ENCODE assay signal across 15 mouse cellular contexts in the genomic region with DNA sequence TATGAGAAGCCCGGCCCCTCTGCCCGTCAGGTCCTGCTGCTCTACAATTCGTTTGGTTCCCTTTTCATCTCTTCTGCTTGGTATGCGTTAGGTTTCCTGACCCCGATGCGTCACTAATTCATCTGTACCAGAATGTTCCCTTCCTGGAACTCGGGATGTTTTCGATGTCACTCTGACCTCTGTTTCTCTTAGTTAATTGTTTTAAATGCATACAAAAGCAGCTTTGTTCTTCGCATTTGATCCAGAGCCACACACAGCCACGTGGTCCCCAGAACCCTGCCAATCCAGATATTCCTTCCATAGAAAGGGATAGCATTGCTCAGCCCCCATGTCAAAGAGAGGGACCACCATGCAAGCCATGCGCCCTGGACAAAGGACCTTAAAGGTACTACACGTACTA. TPM values are rescaled to one million over a fixed set of nuclear protein-coding genes. Genes with fewer than 3 reads are reported as not detected.
DNase-seq lines count a peak whose midpoint lies in the region; ATAC-seq and TF ChIP-seq lines count a peak whose summit lies in the region.
"Had no signal": no experiment of that assay in that cellular context is flagged by ENCODE, and none has a peak within 500 bp of the region (broad histone marks: within the 10 kb centered on the region; RNA-seq: fewer than 3 reads in every experiment).

No protein-coding gene starts in this region.

- H3K4me1 ChIP-seq in forebrain, embryonic 14.5 days (ENCODE audit: control insufficient read depth, insufficient read depth, low read length), result no peaks in the 10 kb centered on the region
- H3K4me1 ChIP-seq in forebrain, embryonic 15.5 days, result no peaks in the 10 kb centered on the region
- H3K4me1 ChIP-seq in testis, adult 2 months (ENCODE audit: control insufficient read depth, insufficient read depth, low read length), result no peaks in the 10 kb centered on the region; the same call in 1 of the 2 replicates
- no peaks in the 10 kb centered on the region for H3K4me1 ChIP-seq in kidney, embryonic 14.5 days (ENCODE audit: control insufficient read depth, insufficient read depth, low read length)
- H3K4me1 ChIP-seq: limb, embryonic 12.5 days; lung, embryonic 15.5 days; neural tube, embryonic 12.5 days had no signal

- no peak overlapping the region for H3K9ac ChIP-seq in forebrain, embryonic 14.5 days (ENCODE audit: low read length)
- no peak overlapping the region for H3K9ac ChIP-seq in forebrain, embryonic 15.5 days (replicated peaks)
- no peak overlapping the region for H3K9ac ChIP-seq in kidney, embryonic 14.5 days (ENCODE audit: low read depth, low read length)
- H3K9ac ChIP-seq: limb, embryonic 12.5 days; lung, embryonic 15.5 days; neural tube, embryonic 12.5 days had no signal

- DNase-seq in forebrain, embryonic 14.5 days (ENCODE audit: low spot score), result peak; percentile 13
- no peak for DNase-seq in testis, postnatal 10 days (ENCODE audit: low spot score)
- DNase-seq in layer of hippocampus, postnatal 14 days (ENCODE audit: low spot score in 2 of 2), result peak; percentile 11 to 74
- DNase-seq in telencephalon, adult 2 months (ENCODE audit: low read depth, low spot score), result peak; percentile 51
- DNase-seq in kidney, postnatal 36 days, result no peak
- DNase-seq: adrenal gland, postnatal 10 days; heart, adult 18-20 months; kidney, adult 18-20 months had no signal

- H3K27ac ChIP-seq in forebrain, embryonic 14.5 days (ENCODE audit: low read depth, low read length), result no peak overlapping the region
- H3K27ac ChIP-seq in forebrain, embryonic 15.5 days (replicated peaks), result no peak overlapping the region
- 0 out of 2 replicates have a peak overlapping the region, but pooled peaks have one; percentile 24 for H3K27ac ChIP-seq in testis, adult 2 months (ENCODE audit: control insufficient read depth, insufficient read depth, low read depth, low read length)
- H3K27ac ChIP-seq in kidney, embryonic 14.5 days (ENCODE audit: low read depth, low read length), result no peak overlapping the region
- H3K27ac ChIP-seq: limb, embryonic 12.5 days; lung, embryonic 15.5 days; neural tube, embryonic 12.5 days had no signal

- no peak for TF ChIP-seq CTCF in testis, adult 2 months (IDR thresholded peaks at IDR 0.05; ENCODE audit: control insufficient read depth, insufficient read depth, insufficient replicate concordance, low read depth, low read length)

- no peaks in the 10 kb centered on the region for H3K9me3 ChIP-seq in forebrain, embryonic 14.5 days (replicated peaks; ENCODE audit: control insufficient read depth, low read length)
- H3K9me3 ChIP-seq in forebrain, embryonic 15.5 days, result no peaks in the 10 kb centered on the region
- H3K9me3 ChIP-seq in kidney, embryonic 14.5 days (ENCODE audit: control insufficient read depth, low read length), result no peaks in the 10 kb centered on the region
- H3K9me3 ChIP-seq: limb, embryonic 12.5 days; lung, embryonic 15.5 days; neural tube, embryonic 12.5 days had no signal

- peak; percentile 42; the same call in 1 of the 2 replicates for ATAC-seq in forebrain, embryonic 14.5 days
- no peak for ATAC-seq in forebrain, embryonic 15.5 days (replicated peaks)
- ATAC-seq in kidney, embryonic 14.5 days (ENCODE audit: low FRiP score, low TSS enrichment), result no peak

- H3K4me3 ChIP-seq in forebrain, embryonic 14.5 days (ENCODE audit: low read depth, low read length), result no peak overlapping the region
- H3K4me3 ChIP-seq in forebrain, embryonic 15.5 days, result no peak overlapping the region
- H3K4me3 ChIP-seq in testis, adult 2 months (ENCODE audit: control insufficient read depth, low read depth, low read length), result no peak overlapping the region
- H3K4me3 ChIP-seq in kidney, embryonic 14.5 days (ENCODE audit: low read length), result no peak overlapping the region
- H3K4me3 ChIP-seq: limb, embryonic 12.5 days; lung, embryonic 15.5 days; neural tube, embryonic 12.5 days had no signal

- no peak for TF ChIP-seq POLR2A in testis, adult 2 months (IDR thresholded peaks at IDR 0.05; ENCODE audit: control insufficient read depth, low read depth, low read length)

- no peaks in the 10 kb centered on the region for H3K27me3 ChIP-seq in forebrain, embryonic 14.5 days (replicated peaks; ENCODE audit: control insufficient read depth, insufficient read depth, low read length)
- H3K27me3 ChIP-seq in forebrain, embryonic 15.5 days, result no peaks in the 10 kb centered on the region
- H3K27me3 ChIP-seq in testis, adult 2 months (ENCODE audit: control insufficient read depth, insufficient read depth, low read length), result no peaks in the 10 kb centered on the region
- H3K27me3 ChIP-seq in kidney, embryonic 14.5 days (ENCODE audit: control insufficient read depth, insufficient read depth, low read length), result no peaks in the 10 kb centered on the region
- H3K27me3 ChIP-seq: limb, embryonic 12.5 days; lung, embryonic 15.5 days; neural tube, embryonic 12.5 days had no signal

- 56% methylated on average over 12 of the region's 12 CpGs for WGBS in forebrain, embryonic 14.5 days
- 42% methylated on average over 12 of the region's 12 CpGs for WGBS in forebrain, embryonic 15.5 days
- WGBS in kidney, embryonic 14.5 days, result 83% methylated on average over 12 of the region's 12 CpGs

- peaks cover 13% of the 10 kb centered on the region; the same call in 1 of the 2 replicates for H3K36me3 ChIP-seq in forebrain, embryonic 14.5 days (ENCODE audit: control insufficient read depth, insufficient read depth, low read length)
- peaks cover 7% of the 10 kb centered on the region for H3K36me3 ChIP-seq in forebrain, embryonic 15.5 days
- H3K36me3 ChIP-seq in testis, adult 2 months (ENCODE audit: control insufficient read depth, insufficient read depth, low read length), result no peaks in the 10 kb centered on the region
- peaks cover 6% of the 10 kb centered on the region; the same call in 1 of the 2 replicates for H3K36me3 ChIP-seq in kidney, embryonic 14.5 days (ENCODE audit: control insufficient read depth, insufficient read depth, low read length)

- H3K4me2 ChIP-seq in forebrain, embryonic 14.5 days (ENCODE audit: low read length), result no peak overlapping the region
- no peak overlapping the region for H3K4me2 ChIP-seq in forebrain, embryonic 15.5 days (replicated peaks)
- no peak overlapping the region for H3K4me2 ChIP-seq in kidney, embryonic 14.5 days (replicated peaks; ENCODE audit: low read depth, low read length)
- H3K4me2 ChIP-seq: limb, embryonic 12.5 days; lung, embryonic 15.5 days; neural tube, embryonic 12.5 days had no signal

RNA-seq across cellular contexts. Expression of gene Ogdhl, which starts 20.2 kb away (rescaled TPM):
- polyA plus RNA-seq in forebrain, embryonic 14.5 days (2014; fragmentation: Nextera tagmentation; extraction: Ambion mirVana), result 17.5 and 19.8 TPM in 2 replicates
- polyA plus RNA-seq in forebrain, embryonic 15.5 days (2015; fragmentation: Nextera tagmentation; extraction: Ambion mirVana), result 26.2 TPM in 2 replicates
- 11.6 and 14.2 TPM in 2 replicates for polyA plus RNA-seq in testis, adult 2 months (2012; rRNA removed)
- 10 to 100 TPM; 58.2 to 68.2 TPM for total RNA-seq in layer of hippocampus, postnatal 14 days (2021)
- 8.7 and 11.3 TPM in 2 replicates for polyA plus RNA-seq in kidney, embryonic 14.5 days (2014; fragmentation: Nextera tagmentation; extraction: Ambion mirVana)
- total RNA-seq: hematopoietic stem cell, adult 5-6 weeks had no signal

Comparison
In these comparisons a context has a peak if more than half of its experiments do, and no peak if none do; other contexts are left out.
1. DNase-seq: peak in forebrain, embryonic 14.5 days (single experiment), layer of hippocampus, postnatal 14 days (2 of 2) and telencephalon, adult 2 months (single experiment); none in testis, postnatal 10 days (single experiment) and kidney, postnatal 36 days (0 of 2).